Mouse (Mus musculus) embryonic facial prominence, embryonic 11.5 days (tissue): ENCODE measurements around the gene Bmp8a. TPM values are rescaled to one million over a fixed set of nuclear protein-coding genes. Genes with fewer than 3 reads are reported as not detected.
"Not testable (repeated sequence)": the region's sequence is repeated elsewhere in the genome, so short reads cannot be mapped to it uniquely, and the experiment has no call there.

Experiments used
- ATAC-seq: fragments of 200-750 bp; cut with Nextera tagmentation; replicated peaks from 2 replicates; pipeline ENCODE4 v1.8.0; 2017; ENCODE audit warnings: low read depth; ENCODE audit not compliant: insufficient number of reproducible peaks, low FRiP score, low TSS enrichment
- DNase-seq: peaks from one replicate; pipeline ENCODE4 v3.0.0-alpha.2; 2015; ENCODE audit warnings: low spot score
- H3K27ac ChIP-seq: fragments of 300-500 bp; sonication (generic); replicated peaks from 2 replicates; pipeline ENCODE4 v1.5.1; 2014; ENCODE audit warnings: mild to moderate bottlenecking, low read depth, low read length, control low read depth
- H3K27me3 ChIP-seq: fragments of 300-500 bp; sonication (generic); 2 replicates; pipeline ENCODE4 v1.6.1; 2014; ENCODE audit warnings: mild to moderate bottlenecking, low read length, moderate library complexity, mixed read lengths; ENCODE audit not compliant: control insufficient read depth, insufficient read depth
- H3K36me3 ChIP-seq: fragments of 300-500 bp; sonication (generic); replicated peaks from 2 replicates; pipeline ENCODE4 v1.6.1; 2014; ENCODE audit warnings: low read depth, mild to moderate bottlenecking, low read length, moderate library complexity, mixed read lengths; ENCODE audit not compliant: control insufficient read depth, insufficient read depth
- H3K4me1 ChIP-seq: fragments of 300-500 bp; sonication (generic); 2 replicates; pipeline ENCODE4 v1.6.1; 2014; ENCODE audit warnings: low read length, mixed read lengths; ENCODE audit not compliant: control insufficient read depth, insufficient read depth
- H3K4me2 ChIP-seq: fragments of 300-500 bp; sonication (generic); 2 replicates; pipeline ENCODE4 v1.6.1; 2014; ENCODE audit warnings: low read depth, mild to moderate bottlenecking, control low read depth, low read length, moderate library complexity
- H3K4me3 ChIP-seq: fragments of 300-500 bp; sonication (generic); 2 replicates; pipeline ENCODE4 v1.5.1; 2014; ENCODE audit warnings: low read depth, low read length, control low read depth
- H3K9ac ChIP-seq: fragments of 300-500 bp; sonication (generic); replicated peaks from 2 replicates; pipeline ENCODE4 v1.6.1; 2014; ENCODE audit warnings: mild to moderate bottlenecking, control low read depth, low read length
- H3K9me3 ChIP-seq: fragments of 300-500 bp; sonication (generic); replicated peaks from 2 replicates; pipeline ENCODE4 v1.6.1; 2016; ENCODE audit warnings: mild to moderate bottlenecking, low read length, inconsistent platforms, mixed read lengths; ENCODE audit not compliant: control insufficient read depth
- WGBS: fragments of 180-500 bp; shearing (Covaris S2); extraction: QIAGEN DNeasy Blood & Tissue Kit; methylation state at CpG from one replicate; pipeline ENCODE4 v1.1.7; 2014; 5-methylcytosine and 5-hydroxymethylcytosine counted together
- polyA plus RNA-seq: library from polyadenylated mRNA; unstranded; fragments of >200 nt; fragmentation: Nextera tagmentation; extraction: Ambion mirVana; gene quantifications from 2 replicates; pipeline ENCODE4 v1.2.1, GENCODE M21; 2014

The Bmp8a gene
- polyA plus RNA-seq, 1 experiment from 2014 or later, result 0.24 TPM

GRCm38 (mm10) chr4:123327630-123328029 lies 15.4 kb downstream of the Bmp8a start:
- H3K4me1 ChIP-seq, result no peaks in the 10 kb centered on the region
- H3K9me3 ChIP-seq, result no peaks in the 10 kb centered on the region
- H3K9ac ChIP-seq, result no peak overlapping the region
- H3K4me3 ChIP-seq, result no peak overlapping the region
- WGBS, result 49% methylated on average over 3 of the region's 3 CpGs
- H3K4me2 ChIP-seq, result no peak overlapping the region
- DNase-seq, result no peak
- H3K27ac ChIP-seq, result no peak overlapping the region
- H3K36me3 ChIP-seq, result no peaks in the 10 kb centered on the region
- no peak for ATAC-seq
- H3K27me3 ChIP-seq, result peaks cover 8% of the 10 kb centered on the region

GRCm38 (mm10) chr4:123326087-123326486 lies 17.0 kb downstream of the Bmp8a start:
- H3K27me3 ChIP-seq, result peaks cover 9% of the 10 kb centered on the region
- no peaks in the 10 kb centered on the region for H3K4me1 ChIP-seq
- no peak overlapping the region for H3K9ac ChIP-seq
- no peak overlapping the region for H3K27ac ChIP-seq
- 73% methylated on average over 3 of the region's 3 CpGs for WGBS
- H3K4me3 ChIP-seq, result no peak overlapping the region
- ATAC-seq (no peak), DNase-seq (no peak)
- no peak overlapping the region for H3K4me2 ChIP-seq
- no peaks in the 10 kb centered on the region for H3K36me3 ChIP-seq
- no peaks in the 10 kb centered on the region for H3K9me3 ChIP-seq

GRCm38 (mm10) chr4:123323534-123323933 lies 19.5 kb downstream of the Bmp8a start, which contains the start of gene Oxct2a:
Gene Oxct2a, minus strand, starts transcription at chr4:123323634.
- Histone ChIP-seq H3K27ac (no peak within 1 kb of the TSS), H3K4me2 (peak within 1 kb of the TSS; percentile 34; the same call in 1 of the 2 replicates), H3K4me1 (no peaks in the 10 kb centered on the region), H3K9me3 (no peaks in the 10 kb centered on the region), H3K27me3 (peaks cover 9% of the 10 kb centered on the region), H3K36me3 (no peaks in the 10 kb centered on the region), H3K4me3 (peak within 1 kb of the TSS; percentile 15; the same call in 1 of the 2 replicates), H3K9ac (no peak within 1 kb of the TSS)
- ATAC-seq (no peak), DNase-seq (no peak)
- 9% methylated on average over 12 of the region's 13 CpGs for WGBS

GRCm38 (mm10) chr4:123322910-123323309 lies 20.1 kb downstream of the Bmp8a start:
- H3K36me3 ChIP-seq, H3K27ac ChIP-seq, H3K4me1 ChIP-seq, H3K9me3 ChIP-seq, ATAC-seq, H3K4me3 ChIP-seq, H3K27me3 ChIP-seq, H3K9ac ChIP-seq: not testable (repeated sequence)
- DNase-seq, result peak; percentile 18
- 0 out of 2 replicates have a peak overlapping the region, but pooled peaks have one; percentile 29 for H3K4me2 ChIP-seq
- WGBS, result 11% methylated on average over 20 of the region's 38 CpGs

GRCm38 (mm10) chr4:123314497-123314896 lies 28.6 kb downstream of the Bmp8a start:
- ATAC-seq (no peak), DNase-seq (no peak)
- Histone ChIP-seq H3K36me3 (no peaks in the 10 kb centered on the region), H3K9ac (no peak overlapping the region), H3K4me1 (no peaks in the 10 kb centered on the region), H3K27ac (no peak overlapping the region), H3K4me3 (no peak overlapping the region), H3K9me3 (no peaks in the 10 kb centered on the region), H3K4me2 (no peak overlapping the region), H3K27me3 (no peaks in the 10 kb centered on the region)
- 88% methylated on average over 3 of the region's 3 CpGs for WGBS

- ATAC-seq (no peak), DNase-seq (no peak)
- no peaks in the 10 kb centered on the region for H3K9me3 ChIP-seq
- no peak overlapping the region for H3K9ac ChIP-seq
- no peak overlapping the region for H3K27ac ChIP-seq
- no peak overlapping the region for H3K4me3 ChIP-seq
- no peaks in the 10 kb centered on the region for H3K4me1 ChIP-seq
- H3K4me2 ChIP-seq, result no peak overlapping the region
- H3K36me3 ChIP-seq, result no peaks in the 10 kb centered on the region
- WGBS, result 90% methylated on average over 6 of the region's 6 CpGs
- no peaks in the 10 kb centered on the region for H3K27me3 ChIP-seq
Measured at GRCm38 (mm10) chr4:123313010-123313409, 30.0 kb downstream of the Bmp8a start.

GRCm38 (mm10) chr4:123311845-123312244 lies 31.2 kb downstream of the Bmp8a start:
- H3K9me3 ChIP-seq, result no peaks in the 10 kb centered on the region
- H3K36me3 ChIP-seq, result no peaks in the 10 kb centered on the region
- 83% methylated on average over 7 of the region's 7 CpGs for WGBS
- no peak overlapping the region for H3K27ac ChIP-seq
- no peak overlapping the region for H3K4me3 ChIP-seq
- ATAC-seq (no peak), DNase-seq (no peak)
- H3K4me1 ChIP-seq, result no peaks in the 10 kb centered on the region
- H3K27me3 ChIP-seq, result no peaks in the 10 kb centered on the region
- no peak overlapping the region for H3K4me2 ChIP-seq
- H3K9ac ChIP-seq, result no peak overlapping the region

GRCm38 (mm10) chr4:123308292-123308691 lies 34.8 kb downstream of the Bmp8a start:
- no peak overlapping the region for H3K4me3 ChIP-seq
- no peaks in the 10 kb centered on the region for H3K9me3 ChIP-seq
- H3K27me3 ChIP-seq, result no peaks in the 10 kb centered on the region
- H3K36me3 ChIP-seq, result no peaks in the 10 kb centered on the region
- H3K4me2 ChIP-seq, result no peak overlapping the region
- WGBS, result 54% methylated on average over 3 of the region's 3 CpGs
- no peak overlapping the region for H3K9ac ChIP-seq
- no peak for DNase-seq
- ATAC-seq, result no peak
- no peak overlapping the region for H3K27ac ChIP-seq
- H3K4me1 ChIP-seq, result no peaks in the 10 kb centered on the region
